Mouse (Mus musculus) NIH3T3 (cell line): ENCODE data around the gene Taf1a.
"Not testable (repeated sequence)": the region's sequence is repeated elsewhere in the genome, so short reads cannot be mapped to it uniquely, and the experiment has no call there.

ENCODE experiments used
- DNase-seq: peaks from one replicate; pipeline ENCODE4 v3.0.0-alpha.2; 2012; ENCODE audit warnings: low read depth

Gene Taf1a

DNA sequence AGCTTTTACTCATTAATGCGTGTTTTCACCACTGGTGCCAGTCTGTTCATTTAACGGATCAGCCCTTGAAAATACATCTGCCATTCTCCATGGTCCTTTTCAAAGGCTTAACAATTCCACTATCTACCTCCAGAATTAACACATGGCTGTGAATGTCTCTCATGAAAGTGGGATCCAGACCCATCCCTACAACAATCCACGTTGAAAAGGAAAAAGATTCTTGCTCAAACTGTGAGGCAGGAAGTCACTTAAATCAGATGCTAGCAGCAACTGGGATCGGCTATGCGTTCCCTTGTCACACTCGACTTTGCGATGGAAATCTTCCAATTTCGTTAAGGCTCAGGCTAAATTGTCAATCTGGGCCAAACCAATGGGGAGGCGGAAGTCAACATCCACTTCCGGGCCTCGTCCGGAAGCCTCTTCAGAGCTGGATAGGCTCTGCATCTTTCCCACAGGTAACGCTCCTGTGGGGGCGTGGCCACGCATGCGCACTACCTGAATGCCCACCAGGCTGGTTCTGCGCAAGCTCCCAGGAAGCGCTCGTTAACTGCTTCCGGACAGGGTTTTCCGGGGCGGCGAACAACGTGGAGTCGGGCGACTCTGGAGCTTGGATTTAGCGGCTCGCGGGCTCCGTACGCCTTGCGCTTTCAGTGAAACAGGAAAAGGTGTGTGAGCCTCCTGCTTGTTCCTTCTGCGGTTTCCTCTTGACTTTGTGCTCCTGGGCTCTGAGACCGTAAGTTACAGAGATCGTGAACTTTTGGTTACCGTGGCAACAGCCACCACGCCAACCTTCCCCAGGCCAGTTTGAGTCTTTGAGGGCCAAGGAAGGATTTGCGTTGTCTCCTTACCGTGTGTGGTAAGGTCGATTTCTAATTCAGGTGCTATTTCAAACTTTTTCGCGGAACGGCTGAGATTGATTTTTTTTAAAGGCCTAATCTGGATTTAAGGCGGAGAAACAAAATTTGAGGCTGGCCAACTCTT, at the start of gene Taf1a:
Gene Taf1a, plus strand, starts transcription at position 556 of the 981 bp plus-strand sequence.
- peak; percentile 97 for DNase-seq

DNA sequence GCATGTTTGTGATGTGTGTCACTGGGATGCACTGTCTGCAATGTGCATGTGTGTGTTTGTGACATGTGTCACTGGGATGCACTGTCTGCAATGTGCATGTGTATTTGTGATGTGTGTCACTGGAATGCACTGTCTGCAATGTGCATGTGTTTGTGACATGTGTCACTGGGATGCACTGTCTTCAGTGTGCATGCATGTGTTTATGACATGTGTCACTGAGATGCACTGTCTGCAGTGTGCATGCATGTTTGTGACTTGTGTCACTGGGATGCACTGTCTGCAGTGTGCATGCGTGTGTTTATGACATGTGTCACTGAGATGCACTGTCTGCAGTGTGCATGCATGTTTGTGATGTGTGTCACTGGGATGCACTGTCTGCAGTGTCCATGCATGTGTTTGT, 45.9 kb upstream of the Taf1a start:
- not testable (repeated sequence) for DNase-seq

DNA sequence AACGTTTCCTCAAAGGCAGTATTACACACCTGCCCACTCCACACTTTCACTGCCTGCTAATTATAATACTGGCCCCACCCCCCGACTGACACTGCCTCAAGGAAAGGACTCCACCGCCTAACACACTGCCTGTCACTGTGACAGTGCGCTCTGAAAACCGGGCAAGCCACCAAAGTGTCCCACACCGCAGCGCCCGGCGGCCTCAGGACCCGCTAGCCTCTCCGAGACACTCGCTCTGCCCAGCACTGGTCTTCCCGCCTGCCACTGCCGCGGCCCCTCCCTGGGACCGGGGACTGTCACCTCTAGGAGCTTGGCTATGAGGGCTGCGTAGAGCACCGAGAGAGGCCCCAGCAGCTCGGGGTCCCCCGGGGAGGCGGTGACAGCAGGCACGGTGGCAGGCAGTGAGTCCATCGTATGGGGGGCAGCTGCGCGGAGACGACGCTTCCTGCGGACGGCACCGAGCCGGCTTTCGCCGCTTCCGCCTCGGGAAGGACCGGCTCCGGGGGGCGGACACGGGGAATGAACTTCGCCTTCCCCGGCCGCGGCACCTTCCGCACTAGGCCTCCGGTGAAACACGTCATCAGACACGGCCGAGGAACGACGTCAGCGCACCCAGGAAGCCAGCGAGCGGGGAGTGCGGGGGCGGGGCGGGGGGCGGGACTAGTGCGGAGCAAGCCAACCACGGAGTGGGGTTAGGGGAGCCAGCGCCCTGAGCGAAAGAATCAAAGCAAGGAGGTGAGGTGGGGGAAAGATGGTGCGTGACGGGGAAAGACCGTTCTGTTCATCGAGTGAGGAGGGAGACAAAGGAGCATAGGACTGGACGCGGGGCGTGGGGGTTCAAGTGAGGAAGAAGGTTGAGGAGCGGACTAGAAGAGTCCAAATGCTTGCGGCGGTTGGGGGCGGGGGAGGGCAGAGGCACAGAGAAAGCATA, 43.6 kb upstream of the Taf1a start:
- peak; percentile 96 for DNase-seq

DNA sequence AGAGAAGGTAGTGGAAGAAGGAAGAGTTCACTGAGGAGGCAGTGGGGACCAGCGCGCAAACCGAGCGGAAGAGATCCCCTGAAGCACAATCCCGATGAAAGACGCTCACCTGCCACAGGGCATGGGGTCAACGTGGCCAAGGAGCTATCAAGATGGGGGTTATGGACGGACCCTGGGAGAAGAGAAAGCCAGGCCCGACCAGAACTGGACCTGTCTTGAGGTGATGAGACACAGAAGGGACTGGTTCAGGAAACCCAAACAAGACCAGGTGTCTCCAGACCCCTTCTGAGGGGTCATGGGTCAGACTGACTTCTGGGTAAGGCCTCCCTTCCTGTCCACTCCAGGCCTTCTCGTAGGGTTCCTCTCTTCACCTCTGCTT, 43.0 kb upstream of the Taf1a start:
- DNase-seq: peak; percentile 9

DNA sequence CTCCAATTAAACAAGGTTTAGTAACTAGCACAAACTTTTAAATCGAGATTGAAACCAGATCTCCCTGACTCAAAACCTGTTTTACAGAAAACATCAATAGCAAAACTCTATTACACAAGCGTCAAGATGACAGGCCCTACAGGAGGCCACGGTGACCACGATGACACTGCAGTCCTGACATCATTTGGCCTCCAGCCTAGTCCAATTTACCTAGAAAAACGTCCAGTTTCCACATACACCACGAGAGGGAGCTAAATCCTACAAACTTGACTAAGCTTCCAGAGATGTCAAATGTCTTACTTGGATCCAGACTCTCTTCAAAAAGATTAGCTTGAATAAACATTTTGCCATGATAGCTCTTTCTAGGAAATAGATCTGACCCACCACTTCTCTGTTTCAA, 38.9 kb upstream of the Taf1a start:
- DNase-seq: peak; percentile 92

DNA sequence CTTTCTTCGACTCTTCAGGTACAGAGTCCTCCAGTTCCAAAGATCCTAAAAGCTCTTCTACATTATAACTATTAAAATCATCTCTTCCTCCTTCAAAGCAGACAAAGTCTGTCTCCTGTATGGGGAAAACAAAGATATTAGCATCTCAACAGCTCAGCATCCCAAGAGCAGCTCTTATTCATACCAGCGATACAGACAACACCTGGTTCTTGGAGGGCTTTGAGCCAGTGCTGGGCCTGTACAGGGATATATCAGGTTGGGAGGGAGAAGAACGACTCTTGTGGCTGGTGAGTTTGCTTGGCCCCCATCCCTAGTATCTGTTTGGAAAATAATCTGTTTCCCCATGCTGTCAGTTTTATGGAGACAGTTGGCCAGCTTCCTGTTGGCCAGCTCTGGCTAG, 29.9 kb upstream of the Taf1a start:
- no peak for DNase-seq

DNA sequence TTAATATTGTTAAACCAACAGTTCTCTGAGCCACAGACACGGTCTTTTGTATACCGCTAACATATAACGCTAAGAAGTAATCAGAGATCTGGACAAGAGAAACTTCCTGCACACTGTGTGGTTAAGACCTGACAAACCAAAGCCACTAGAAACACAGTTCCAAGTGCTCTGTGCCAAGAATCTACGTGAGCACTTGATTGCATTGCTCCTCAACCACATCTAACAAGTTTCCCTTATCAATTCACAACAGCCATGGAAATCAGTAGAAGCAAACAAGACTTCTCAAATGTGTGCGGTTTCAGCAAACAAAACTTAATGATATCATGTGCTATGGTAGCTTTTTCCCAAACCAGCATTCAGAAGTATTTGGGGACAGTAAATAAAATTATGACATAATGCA, 26.5 kb upstream of the Taf1a start:
- no peak for DNase-seq

DNA sequence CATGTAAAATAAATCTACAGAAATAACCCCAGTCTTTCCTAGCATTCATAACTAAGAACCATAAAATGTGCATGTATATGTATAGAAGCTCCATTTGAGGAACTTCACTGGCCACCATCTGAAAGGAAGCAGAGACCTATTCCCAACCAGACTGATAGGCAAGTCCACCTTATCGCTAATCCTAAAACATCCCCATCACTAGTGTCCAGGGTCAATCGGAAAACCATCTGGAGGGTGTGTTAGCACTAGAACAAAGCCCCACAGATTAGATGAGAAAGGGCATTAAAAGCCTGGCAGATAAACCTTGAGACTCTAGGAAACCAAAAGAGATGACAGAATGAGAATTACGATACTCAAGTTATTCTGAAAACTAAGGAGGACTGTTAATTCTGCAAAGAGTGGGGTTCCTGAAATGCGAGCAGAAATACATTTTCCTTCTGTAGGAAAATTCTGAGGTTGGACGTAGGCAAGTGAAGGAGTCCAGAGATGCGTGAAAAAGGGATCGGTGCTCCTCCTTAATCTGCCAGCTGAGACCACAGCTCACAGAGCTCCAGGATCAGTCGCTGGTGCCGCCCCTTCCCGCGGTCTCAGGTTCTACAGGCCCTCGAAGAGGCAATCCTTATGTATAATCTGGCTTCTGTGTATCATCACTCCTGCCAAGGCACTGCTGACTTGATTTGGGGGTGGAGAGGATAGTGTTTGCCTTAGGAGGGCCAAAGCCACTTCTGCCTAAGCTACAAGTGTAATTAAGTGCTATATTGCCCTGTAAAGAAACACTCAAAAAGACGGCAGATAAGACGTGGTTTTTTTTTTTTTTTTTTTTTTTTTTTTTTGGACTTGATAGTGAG, 25.8 kb upstream of the Taf1a start:
- DNase-seq: no peak

DNA sequence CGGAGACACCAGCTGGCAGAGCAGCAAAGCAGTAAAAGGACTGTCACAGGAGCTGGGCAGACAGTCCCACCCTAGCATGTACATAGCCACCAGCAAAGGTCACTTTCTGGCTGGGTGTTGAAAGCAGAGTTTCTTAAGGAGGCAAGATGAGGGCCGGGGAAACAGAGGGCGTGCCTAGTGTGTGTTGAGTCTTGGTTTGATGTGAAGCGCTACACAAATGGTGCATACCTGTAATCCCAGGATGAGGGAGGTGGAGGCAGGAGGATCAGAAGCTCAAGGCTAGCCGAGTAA, 25.3 kb upstream of the Taf1a start:
- no peak for DNase-seq

DNA sequence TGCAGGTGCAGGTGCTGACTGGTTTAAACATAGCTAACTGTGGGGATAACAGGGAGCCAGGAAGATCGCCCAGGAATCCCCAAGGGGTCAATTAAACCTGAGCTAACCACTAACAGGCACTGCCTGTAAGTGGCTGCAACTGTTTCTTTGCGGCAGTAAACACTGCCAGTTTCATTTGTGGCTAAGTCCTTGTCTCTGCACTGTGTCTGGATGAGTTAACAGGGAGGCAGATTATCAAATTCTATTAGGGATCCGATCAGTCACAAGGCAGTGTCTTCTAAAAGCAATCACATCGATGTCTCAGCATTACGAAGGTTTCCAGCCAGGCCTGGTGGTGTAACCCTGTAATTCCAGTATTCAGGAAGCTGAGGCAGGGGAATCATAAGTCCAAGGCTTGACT, 22.4 kb upstream of the Taf1a start:
- no peak for DNase-seq

DNA sequence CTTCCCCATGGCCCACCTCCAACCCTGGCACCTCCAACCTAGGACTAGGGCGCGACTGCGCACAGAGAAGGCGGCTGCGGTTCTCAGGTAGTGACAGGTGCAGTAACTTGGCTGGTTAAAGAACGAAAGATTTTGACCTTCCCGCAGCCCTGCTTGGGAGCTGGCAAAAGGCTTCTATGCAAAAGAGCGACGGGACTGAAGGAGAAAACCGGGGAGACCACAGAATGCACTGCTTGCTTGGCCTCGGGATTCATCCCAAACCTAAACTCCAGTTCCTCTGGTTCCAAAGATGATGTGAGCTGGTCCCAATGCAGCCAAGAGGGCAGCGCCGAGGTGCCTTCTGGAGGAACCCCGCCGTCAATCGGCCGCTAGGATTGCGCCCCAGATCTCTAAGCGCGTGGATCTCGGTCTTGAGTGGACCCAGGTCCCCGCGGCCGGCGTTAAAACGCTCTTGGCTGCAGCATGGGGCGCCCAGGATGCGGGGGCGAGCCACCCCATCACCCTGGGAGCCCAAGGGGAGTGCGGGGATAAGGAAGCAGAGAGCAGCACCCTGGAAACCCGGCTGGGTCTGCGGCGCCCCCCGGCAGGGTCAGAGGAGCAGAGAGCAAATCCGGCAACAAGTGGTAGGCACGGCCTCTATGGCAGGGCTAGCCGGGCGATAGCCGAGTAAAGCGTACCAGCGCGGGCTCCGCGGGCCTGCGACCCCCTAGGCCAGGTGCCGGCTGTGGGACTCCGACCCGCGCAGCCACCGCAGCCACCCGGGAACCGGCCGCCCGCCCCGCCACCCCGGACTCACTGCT, 20.0 kb upstream of the Taf1a start:
- peak; percentile 48 for DNase-seq

DNA sequence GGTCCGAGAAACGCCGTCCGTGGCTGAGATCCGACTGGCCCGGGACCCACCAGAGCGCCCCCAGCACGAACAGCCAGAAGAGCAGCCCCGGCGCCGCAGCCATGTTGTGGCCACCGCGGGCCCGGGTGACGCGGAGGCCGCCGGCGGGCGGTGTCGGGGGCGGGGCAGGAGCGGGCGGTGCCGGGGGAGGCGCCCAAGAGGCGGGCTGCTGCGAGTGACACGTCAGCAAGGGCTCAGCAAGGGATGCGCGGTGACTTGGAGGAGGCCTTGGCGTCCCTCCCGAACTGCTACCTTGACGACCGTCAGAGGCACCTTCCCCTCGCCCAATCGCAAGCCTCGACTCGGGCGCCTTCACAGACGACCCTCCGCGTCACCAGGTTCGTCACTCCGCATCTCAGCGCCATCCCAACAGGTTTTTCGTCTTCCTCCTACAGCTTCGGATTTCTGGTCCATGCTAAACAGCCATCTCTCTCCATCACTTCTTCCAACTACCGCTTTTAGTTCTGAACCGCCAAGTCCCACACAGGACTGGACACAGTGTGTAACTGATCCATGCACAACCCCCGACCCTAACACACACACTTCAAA, 19.3 kb upstream of the Taf1a start, which contains the start of gene Mia3:
Gene Mia3, minus strand, starts transcription at position 127 of the 588 bp plus-strand sequence.
- peak; percentile 99 for DNase-seq

DNA sequence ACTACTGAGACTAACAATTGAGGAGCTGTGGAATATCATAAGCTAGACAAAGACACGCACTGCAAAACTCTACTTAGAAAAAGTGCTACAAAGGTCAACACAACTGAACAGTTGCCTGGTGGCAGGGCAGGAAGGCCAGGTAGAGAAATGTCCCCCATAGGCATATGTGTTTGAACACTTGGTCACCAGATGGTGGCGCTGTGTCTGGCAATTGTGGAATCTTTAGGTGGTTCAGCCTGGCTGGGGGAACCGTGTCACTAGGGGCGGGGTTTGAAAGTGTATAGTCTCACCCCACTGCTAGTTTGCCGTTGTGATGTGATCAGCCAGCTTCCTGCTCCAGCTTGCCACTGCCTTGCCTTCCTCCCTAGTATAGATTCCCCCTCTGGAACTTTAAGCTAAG, 14.1 kb upstream of the Taf1a start:
- peak; percentile 16 for DNase-seq

DNA sequence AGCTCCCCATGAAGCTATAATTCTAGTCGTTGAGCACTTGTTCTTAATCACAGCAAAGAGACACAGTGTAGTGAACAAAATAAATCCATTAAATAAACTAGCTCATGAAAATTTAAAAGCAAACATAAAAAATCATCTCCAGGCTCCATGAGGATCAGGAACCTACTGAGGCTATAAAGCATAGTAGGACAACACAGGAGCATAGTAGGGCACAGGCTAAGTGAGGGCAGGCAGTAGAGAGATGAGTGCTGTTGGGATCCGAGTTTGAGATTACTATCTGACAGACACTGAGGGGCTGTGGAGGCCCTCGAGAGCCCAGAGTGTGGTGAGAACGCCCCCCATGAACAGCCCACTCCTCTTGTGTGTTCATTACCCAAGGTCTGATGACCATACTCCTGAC, 11.7 kb upstream of the Taf1a start:
- DNase-seq: no peak

DNA sequence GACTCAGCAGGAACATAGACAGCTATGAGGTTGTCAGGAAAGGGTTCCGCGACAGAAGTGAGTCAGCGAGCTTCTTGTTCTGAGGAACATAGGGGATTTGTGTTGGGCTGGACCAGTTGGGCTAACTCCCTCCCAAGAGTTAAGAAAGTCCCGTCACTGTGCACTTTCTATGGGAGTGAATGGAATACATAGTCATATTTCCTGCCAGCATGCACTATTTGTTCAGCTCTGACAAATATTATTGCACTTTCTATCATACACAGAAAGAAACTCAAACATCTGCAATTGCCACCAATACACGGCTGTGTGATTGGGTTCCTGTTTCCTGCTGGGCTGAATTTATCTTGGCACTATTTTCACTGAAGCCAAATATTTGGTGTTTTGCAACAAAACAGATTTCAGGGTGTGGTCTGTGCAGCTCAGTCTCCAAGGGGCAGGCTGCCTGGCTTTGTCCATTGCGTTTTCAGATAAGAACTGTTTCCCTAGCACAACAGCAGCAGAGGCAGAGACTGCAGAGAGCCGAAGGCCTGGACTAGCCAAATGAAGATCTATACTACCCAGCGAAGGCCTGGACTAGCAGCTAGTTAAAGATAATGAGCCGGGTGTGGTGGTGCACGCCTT, 10.3 kb upstream of the Taf1a start:
- DNase-seq: peak; percentile 76

DNA sequence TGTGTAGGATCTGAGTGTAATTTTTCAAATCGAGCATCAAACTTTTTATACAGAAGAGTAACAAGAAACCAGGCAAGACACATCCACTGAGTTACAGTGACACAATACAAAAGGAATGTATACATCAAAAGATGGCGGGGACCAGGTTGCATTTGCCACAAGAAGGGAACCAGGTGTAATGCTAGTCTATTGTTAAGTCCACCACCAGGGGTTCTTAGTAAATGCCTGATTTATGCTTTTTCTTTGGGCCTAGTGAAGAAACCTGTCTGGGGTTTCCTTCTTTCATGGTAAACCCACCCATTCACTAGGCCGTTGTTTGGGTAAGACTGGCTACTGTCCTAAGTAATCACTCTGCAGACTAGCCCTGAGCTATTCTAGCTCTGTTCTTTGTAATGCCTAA, 9.4 kb upstream of the Taf1a start:
- DNase-seq: not testable (repeated sequence)

DNA sequence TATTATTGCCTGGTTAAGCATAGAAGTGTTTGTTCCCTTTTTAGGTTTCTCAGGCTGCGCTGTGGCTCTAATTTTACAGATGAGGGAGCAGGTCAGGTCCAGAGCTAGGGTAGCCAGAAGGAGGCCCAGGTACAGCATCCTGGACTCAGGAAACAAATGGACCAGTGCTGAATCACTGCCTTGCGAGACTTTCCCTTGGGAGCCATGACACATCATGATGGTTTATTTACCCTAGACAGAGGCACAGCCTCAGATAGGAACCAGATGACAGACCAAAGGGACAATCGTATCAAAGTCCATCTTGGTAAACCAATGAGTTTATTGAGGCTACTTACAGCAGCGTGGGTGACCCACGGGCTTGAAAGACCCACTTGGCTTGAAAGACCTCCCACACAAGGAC, 7.0 kb upstream of the Taf1a start:
- peak; percentile 62 for DNase-seq

DNA sequence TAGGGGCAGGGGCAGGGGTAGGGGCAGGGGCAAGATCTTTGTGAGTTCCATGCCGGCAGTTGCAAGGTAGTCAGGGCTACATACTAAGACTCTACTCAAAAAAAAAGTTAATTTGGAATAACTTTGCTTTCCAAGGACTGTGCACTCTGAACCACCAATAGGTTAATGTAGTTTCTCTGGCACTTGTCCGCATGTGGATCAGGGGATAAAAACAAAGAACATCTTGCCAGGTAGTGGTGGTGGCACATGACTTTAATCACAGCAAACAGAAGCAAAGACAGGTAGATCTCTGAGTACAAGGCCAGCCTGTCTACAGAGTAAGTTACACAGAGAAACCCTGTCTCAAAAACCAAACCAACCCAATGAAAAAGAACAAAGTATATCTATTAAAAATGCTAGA, 6.2 kb upstream of the Taf1a start:
- DNase-seq: no peak

DNA sequence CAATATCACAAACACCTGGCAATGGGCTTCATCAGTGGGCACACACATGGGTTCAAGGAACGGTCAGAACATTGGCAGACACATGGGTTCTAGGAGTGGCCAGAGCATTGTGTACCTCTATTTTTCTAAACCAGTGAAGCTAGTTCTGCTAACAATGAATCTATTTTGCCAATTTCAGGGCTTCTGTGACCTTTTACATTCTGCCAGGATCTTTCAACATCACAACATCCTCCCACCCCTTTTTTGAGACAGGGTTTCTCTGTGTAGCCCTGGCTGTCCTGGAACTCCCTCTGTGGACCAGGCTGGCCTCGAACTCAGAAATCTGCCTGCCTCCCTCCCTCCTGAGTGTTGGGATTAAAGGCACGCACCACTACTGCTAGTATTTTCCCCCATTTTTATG, 1.4 kb upstream of the Taf1a start:
- not testable (repeated sequence) for DNase-seq

DNA sequence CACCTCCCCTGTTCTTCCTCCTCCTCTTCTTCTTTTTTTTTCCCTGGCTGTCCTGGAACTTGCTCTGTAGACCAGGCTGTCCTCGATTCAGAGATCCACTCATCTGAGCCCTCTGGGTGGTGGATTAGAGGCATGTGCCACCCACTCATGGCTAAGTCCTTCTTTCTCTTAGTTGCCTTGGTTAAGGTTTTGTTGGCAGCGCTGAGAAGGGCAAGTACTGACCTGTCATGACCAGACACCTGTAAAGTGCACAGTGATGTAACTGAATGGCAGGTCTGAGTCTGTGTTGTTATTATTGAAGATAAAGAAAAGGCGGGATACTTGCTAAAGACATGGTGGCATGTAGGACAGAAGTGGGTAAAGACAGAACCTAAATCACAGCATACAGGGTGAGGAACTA, 14.6 kb downstream of the Taf1a start:
- no peak for DNase-seq
